Comparison of ENCODE assay signal across 1 mouse cellular context in the genomic region with DNA sequence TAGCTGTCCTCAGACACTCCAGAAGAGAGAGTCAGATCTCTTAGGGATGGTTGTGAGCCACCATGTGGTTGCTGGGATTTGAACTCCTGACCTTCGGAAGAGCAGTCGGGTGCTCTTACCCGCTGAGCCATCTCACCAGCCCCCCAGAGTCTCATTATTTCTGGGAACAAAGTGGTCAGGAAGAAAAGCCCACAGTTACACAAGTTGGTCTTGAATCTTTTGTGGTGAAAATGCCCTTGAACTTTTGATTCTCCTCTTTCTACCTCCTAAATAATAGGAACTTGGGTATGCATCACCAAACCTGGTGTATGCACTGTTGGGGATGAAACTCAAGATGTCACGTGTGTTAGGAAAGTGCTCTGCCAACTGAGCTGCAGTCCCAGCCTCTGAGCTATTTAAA.
TF ChIP-seq lines count a peak whose summit lies in the region.

No protein-coding gene starts in this region.

TF ChIP-seq in CH12.LX, 34 proteins besides CTCF, POLR2A, EP300 and RAD21:
- no peak for TF ChIP-seq SIN3A (IDR thresholded peaks at IDR 0.05; ENCODE audit: low read length)
- TF ChIP-seq ZKSCAN1 (IDR thresholded peaks at IDR 0.05; ENCODE audit: borderline replicate concordance, low read depth, low read length), result no peak
- TF ChIP-seq ELF1 (IDR thresholded peaks at IDR 0.05; ENCODE audit: low read depth, low read length), result no peak
- peak; percentile 64 for TF ChIP-seq BHLHE40 (IDR thresholded peaks at IDR 0.05; ENCODE audit: low read depth, low read length)
- TF ChIP-seq NRF1 (IDR thresholded peaks at IDR 0.05; ENCODE audit: low read depth, low read length), result no peak
